Mouse (Mus musculus) liver, postnatal 0 days (tissue): ENCODE measurements around the gene Hist1h3i. TPM values are rescaled to one million over a fixed set of nuclear protein-coding genes. Genes with fewer than 3 reads are reported as not detected.
"Not testable (repeated sequence)": the region's sequence is repeated elsewhere in the genome, so short reads cannot be mapped to it uniquely, and the experiment has no call there.

Source experiments
- ATAC-seq: fragments of 200-750 bp; cut with Nextera tagmentation; 2 replicates; pipeline ENCODE4 v1.8.0; 2017; ENCODE audit warnings: mild to moderate bottlenecking, moderate library complexity
- DNase-seq: peaks from one replicate; pipeline ENCODE4 v3.0.0-alpha.2; 2016
- H3K27ac ChIP-seq: fragments of 300-500 bp; sonication (generic); 2 replicates; pipeline ENCODE4 v1.5.1; 2014; ENCODE audit warnings: antibody characterized with exemption, moderate library complexity, mild to moderate bottlenecking, low read depth
- H3K27me3 ChIP-seq: fragments of 300-500 bp; sonication (generic); 2 replicates; pipeline ENCODE4 v1.6.1; 2014; ENCODE audit warnings: low read length, control low read depth, mixed read lengths; ENCODE audit not compliant: insufficient read depth
- H3K36me3 ChIP-seq: fragments of 300-500 bp; sonication (generic); replicated peaks from 2 replicates; pipeline ENCODE4 v1.6.1; 2014; ENCODE audit warnings: mild to moderate bottlenecking, control low read depth, low read length, moderate library complexity, mixed read lengths; ENCODE audit not compliant: insufficient read depth
- H3K4me1 ChIP-seq: fragments of 300-500 bp; sonication (generic); 2 replicates; pipeline ENCODE4 v1.6.1; 2014; ENCODE audit warnings: antibody characterized with exemption, mild to moderate bottlenecking, control low read depth; ENCODE audit not compliant: insufficient read depth
- H3K4me2 ChIP-seq: fragments of 300-500 bp; sonication (generic); 2 replicates; pipeline ENCODE4 v1.6.1; 2014; ENCODE audit warnings: low read depth, mild to moderate bottlenecking, low read length, moderate library complexity, mixed read lengths
- H3K4me3 ChIP-seq: fragments of 300-500 bp; sonication (generic); 2 replicates; pipeline ENCODE4 v1.5.1; 2014; ENCODE audit warnings: low read depth, low read length
- H3K9ac ChIP-seq: fragments of 300-500 bp; sonication (generic); replicated peaks from 2 replicates; pipeline ENCODE4 v1.6.1; 2014; ENCODE audit warnings: mild to moderate bottlenecking, moderate library complexity
- H3K9me3 ChIP-seq: fragments of 300-500 bp; sonication (generic); 2 replicates; pipeline ENCODE4 v1.6.1; 2016; ENCODE audit warnings: mild to moderate bottlenecking, control low read depth, low read length, mixed read lengths
- CTCF ChIP-seq: sonication (generic); IDR thresholded peaks from 2 replicates; pipeline ENCODE4 v1.5.1; 2016; ENCODE audit warnings: antibody characterized with exemption, low read depth
- EP300 ChIP-seq: IDR thresholded peaks from 2 replicates; pipeline ENCODE4 v1.6.1; 2016; ENCODE audit warnings: antibody characterized with exemption, low read depth, mild to moderate bottlenecking
- WGBS: fragments of 180-500 bp; shearing (Covaris S2); extraction: QIAGEN DNeasy Blood & Tissue Kit; methylation state at CpG from one replicate; pipeline ENCODE4 v1.1.7; 2014; ENCODE audit not compliant: insufficient replicate concordance; 5-methylcytosine and 5-hydroxymethylcytosine counted together
- polyA plus RNA-seq: library from polyadenylated mRNA; unstranded; fragments of >200 nt; fragmentation: Nextera tagmentation; extraction: Ambion mirVana; gene quantifications from 2 replicates; pipeline ENCODE4 v1.2.1, GENCODE M21; 2015

Hist1h3i gene
- polyA plus RNA-seq, 1 experiment from 2014 or later: 107 TPM

GRCm38 (mm10) chr13:21810073-21810472 is 26.9 kb upstream of the Hist1h3i start, which contains the start of the genes Hist1h2bq and Hist1h2ao:
Gene Hist1h2bq, minus strand, starts transcription at chr13:21810197.
Gene Hist1h2ao, plus strand, starts transcription at chr13:21810465.
- not testable (repeated sequence) for DNase-seq, H3K9me3 ChIP-seq, H3K36me3 ChIP-seq, H3K4me1 ChIP-seq, H3K27ac ChIP-seq, H3K4me3 ChIP-seq, H3K27me3 ChIP-seq, H3K9ac ChIP-seq, H3K4me2 ChIP-seq
- WGBS: no CpG with 5 or more reads among the region's 23 CpGs
- peak; percentile 88 for ATAC-seq

GRCm38 (mm10) chr13:21803058-21803457 is 19.9 kb upstream of the Hist1h3i start:
- WGBS: no CpG with 5 or more reads among the region's 4 CpGs
- not testable (repeated sequence) for H3K27ac ChIP-seq, H3K4me3 ChIP-seq, H3K4me1 ChIP-seq, DNase-seq, H3K27me3 ChIP-seq, H3K36me3 ChIP-seq, H3K4me2 ChIP-seq, H3K9ac ChIP-seq, H3K9me3 ChIP-seq
- ATAC-seq: peak; percentile 82

DNA sequence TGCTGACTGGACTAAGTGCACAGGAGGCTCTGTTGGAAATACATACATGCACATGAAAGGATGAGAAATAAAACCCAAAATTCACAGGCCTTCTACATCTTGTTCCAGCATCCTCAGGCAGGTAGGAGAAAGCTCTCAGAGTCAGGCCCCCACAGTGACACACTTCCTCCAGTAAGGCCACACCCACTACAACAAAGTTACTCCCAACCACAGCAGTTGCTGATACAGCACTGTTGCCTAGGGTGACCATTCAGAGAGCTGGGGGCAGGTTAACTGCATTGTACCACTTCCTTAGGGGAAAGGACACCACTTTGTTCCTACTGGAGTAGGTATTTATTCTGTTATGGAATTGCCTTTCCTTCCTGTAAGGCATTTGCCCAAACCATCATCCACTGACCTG is 14.0 kb upstream of the Hist1h3i start:
- not testable (repeated sequence) for H3K27me3 ChIP-seq, H3K36me3 ChIP-seq, H3K27ac ChIP-seq, H3K4me3 ChIP-seq, H3K9me3 ChIP-seq, H3K4me1 ChIP-seq, H3K4me2 ChIP-seq, H3K9ac ChIP-seq, DNase-seq, ATAC-seq

DNA sequence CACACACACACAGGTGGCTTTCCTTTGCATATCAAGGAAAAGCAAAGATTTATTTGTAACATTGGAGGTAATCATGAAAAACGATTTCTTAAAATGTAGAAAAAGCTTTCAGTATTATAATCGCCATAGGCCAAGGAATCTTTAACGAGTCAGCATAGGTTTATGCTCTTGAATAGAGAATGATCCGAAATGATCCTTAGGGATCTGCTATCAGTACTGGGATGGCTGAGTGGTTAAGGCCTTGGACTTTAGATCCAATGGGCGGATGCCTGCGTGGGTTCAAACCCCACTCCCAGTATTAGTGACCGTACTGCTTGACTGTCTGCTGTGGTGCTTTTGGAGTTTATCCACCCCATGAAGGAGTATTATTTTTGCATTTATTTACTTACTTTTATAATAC is 12.4 kb upstream of the Hist1h3i start:
- no peak for DNase-seq
- Histone ChIP-seq H3K4me3 (no peak overlapping the region), H3K4me1 (peaks cover 5% of the 10 kb centered on the region), H3K36me3 (no peaks in the 10 kb centered on the region), H3K9me3 (no peaks in the 10 kb centered on the region), H3K27ac (no peak overlapping the region), H3K4me2 (no peak overlapping the region), H3K27me3 (no peaks in the 10 kb centered on the region), H3K9ac (no peak overlapping the region)
- TF ChIP-seq CTCF (no peak), EP300 (no peak)
- no peak for ATAC-seq
- WGBS: 87% methylated on average over 7 of the region's 7 CpGs

GRCm38 (mm10) chr13:21790601-21791283 is 7.6 kb upstream of the Hist1h3i start:
- TF ChIP-seq EP300: no peak
- no peak for TF ChIP-seq CTCF
- peak overlapping the region; percentile 54 for H3K4me2 ChIP-seq
- no peak overlapping the region for H3K4me3 ChIP-seq
- WGBS: 32% methylated on average over 17 of the region's 18 CpGs
- no peak for DNase-seq
- H3K36me3 ChIP-seq: no peaks in the 10 kb centered on the region
- no peaks in the 10 kb centered on the region for H3K9me3 ChIP-seq
- ATAC-seq: no peak
- H3K4me1 ChIP-seq: peaks cover 14% of the 10 kb centered on the region
- H3K9ac ChIP-seq: peak overlapping the region; percentile 44; the same call in 1 of the 2 replicates
- no peak overlapping the region for H3K27ac ChIP-seq
- no peaks in the 10 kb centered on the region for H3K27me3 ChIP-seq

DNA sequence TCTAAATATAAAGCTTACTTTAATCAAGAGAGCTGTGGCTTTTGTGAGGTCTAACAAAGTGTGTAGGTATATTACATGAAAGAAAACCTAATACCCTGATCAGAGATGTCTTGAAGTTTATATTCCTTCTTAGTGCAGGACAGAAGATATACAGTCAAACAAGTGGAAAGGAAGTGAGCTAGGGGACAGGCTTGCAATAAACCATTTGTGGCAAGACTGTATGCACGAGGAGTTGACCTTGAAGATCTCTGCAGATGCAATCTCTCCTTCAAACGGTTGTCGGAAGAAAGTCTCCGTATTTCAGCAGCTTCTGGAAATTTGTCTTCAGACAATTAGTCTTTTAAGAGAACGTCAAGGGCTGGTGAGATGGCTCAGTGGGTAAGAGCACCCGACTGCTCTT is 6.8 kb upstream of the Hist1h3i start:
- no peak overlapping the region for H3K9ac ChIP-seq
- H3K9me3 ChIP-seq: no peaks in the 10 kb centered on the region
- no peak overlapping the region for H3K4me2 ChIP-seq
- DNase-seq (no peak), ATAC-seq (no peak)
- peaks cover 15% of the 10 kb centered on the region for H3K4me1 ChIP-seq
- H3K27ac ChIP-seq: no peak overlapping the region
- H3K36me3 ChIP-seq: no peaks in the 10 kb centered on the region
- no peak for TF ChIP-seq EP300
- no peak for TF ChIP-seq CTCF
- 54% methylated on average over 6 of the region's 6 CpGs for WGBS
- H3K4me3 ChIP-seq: no peak overlapping the region
- no peaks in the 10 kb centered on the region for H3K27me3 ChIP-seq
